Mouse (Mus musculus) cerebellum, adult 2 months (tissue): ENCODE measurements at regions not wholly inside any gene's neighbourhood (a gene's known extent, or its start where the extent isn't known, plus 50 kb on each side); places are given as distances from the start of the nearest gene placed in this dataset.

Experiments used
- CTCF ChIP-seq: fragments of 200-500 bp; IDR thresholded peaks from 2 replicates; pipeline ENCODE4 v1.5.1; 2011; ENCODE audit warnings: low read depth, mild to moderate bottlenecking, control low read depth, low read length, moderate library complexity, borderline replicate concordance; ENCODE audit not compliant: insufficient read depth
- POLR2A ChIP-seq: fragments of 200-500 bp; IDR thresholded peaks from 2 replicates; pipeline ENCODE4 v1.6.1; 2011; ENCODE audit warnings: low read length, control low read depth, borderline replicate concordance; ENCODE audit not compliant: insufficient read depth

DNA sequence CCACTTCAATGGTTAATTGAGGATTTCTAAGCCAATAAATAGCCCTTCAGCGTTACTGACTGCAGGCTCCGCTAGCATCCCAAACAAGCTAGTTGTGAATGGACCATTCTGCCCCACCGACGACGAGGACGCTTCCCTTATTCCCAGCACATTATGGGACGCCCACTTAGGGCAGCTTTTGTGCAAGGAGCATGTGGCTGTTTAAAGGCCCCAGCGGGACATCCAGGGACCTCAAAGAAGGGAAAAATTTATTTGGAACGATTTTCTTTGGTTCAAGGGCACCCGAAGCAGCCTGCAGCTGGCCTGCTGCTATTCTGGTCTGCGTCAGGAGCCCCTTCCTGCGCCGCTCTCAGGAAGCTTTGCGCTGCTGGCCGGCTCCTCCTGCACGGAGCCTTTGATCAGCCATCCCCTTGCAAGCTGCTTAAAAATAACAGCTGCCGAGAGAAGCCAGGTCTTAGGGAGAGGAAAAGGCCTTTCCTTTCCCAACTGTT lies 172.6 kb upstream of the Gm5148 start:
- TF ChIP-seq CTCF (no peak), POLR2A (no peak)
